20 mouse cellular contexts compared by ENCODE assay signal in the genomic region with DNA sequence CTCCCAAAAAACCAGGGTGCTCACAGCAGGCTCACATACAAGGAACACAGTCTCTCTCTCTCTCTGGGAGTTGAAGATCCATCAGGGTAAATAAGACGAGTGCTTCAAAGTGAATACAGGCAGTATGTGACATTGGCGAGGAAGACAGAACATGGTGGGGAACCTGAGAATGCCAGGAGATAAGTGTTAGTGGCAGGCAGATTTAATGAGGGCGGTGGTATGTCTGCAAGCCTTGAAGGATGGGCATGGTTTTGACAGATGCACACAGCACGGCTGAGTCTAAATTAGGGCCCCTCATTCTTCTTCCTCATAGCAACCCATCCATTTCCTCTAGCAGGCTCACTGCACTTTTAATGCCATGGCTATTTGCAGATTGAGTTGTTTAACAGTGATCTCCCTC.
"Had no signal": no experiment of that assay in that cellular context is flagged by ENCODE, and none has a peak within 500 bp of the region (broad histone marks: within the 10 kb centered on the region; RNA-seq: fewer than 3 reads in every experiment).

No protein-coding gene starts in this region.

- ATAC-seq: intestine, embryonic 15.5 days; midbrain, embryonic 15.5 days had no signal

- H3K27me3 ChIP-seq: intestine, embryonic 15.5 days; liver, embryonic 13.5 days; midbrain, embryonic 15.5 days; neural tube, embryonic 13.5 days had no signal

- H3K9ac ChIP-seq: intestine, embryonic 15.5 days; kidney, embryonic 15.5 days; liver, embryonic 13.5 days; midbrain, embryonic 15.5 days; neural tube, embryonic 13.5 days had no signal

- H3K9me3 ChIP-seq: intestine, embryonic 15.5 days; kidney, embryonic 15.5 days; liver, embryonic 13.5 days; midbrain, embryonic 15.5 days; neural tube, embryonic 13.5 days had no signal

- H3K4me1 ChIP-seq: intestine, embryonic 15.5 days; kidney, embryonic 15.5 days; liver, embryonic 13.5 days; midbrain, embryonic 15.5 days had no signal

- H3K27ac ChIP-seq: intestine, embryonic 15.5 days; kidney, embryonic 15.5 days; liver, embryonic 13.5 days; midbrain, embryonic 15.5 days; neural tube, embryonic 13.5 days; stomach, postnatal 0 days had no signal

- H3K4me3 ChIP-seq: intestine, embryonic 15.5 days; kidney, embryonic 15.5 days; liver, embryonic 13.5 days; midbrain, embryonic 15.5 days; myocyte; neural tube, embryonic 13.5 days had no signal

- H3K36me3 ChIP-seq: intestine, embryonic 15.5 days; kidney, embryonic 15.5 days; liver, embryonic 13.5 days; midbrain, embryonic 15.5 days; neural tube, embryonic 13.5 days had no signal

- H3K4me2 ChIP-seq: intestine, embryonic 15.5 days; kidney, embryonic 15.5 days; liver, embryonic 13.5 days; midbrain, embryonic 11.5 days; midbrain, embryonic 15.5 days; neural tube, embryonic 13.5 days had no signal

- DNase-seq: kidney, adult 11 months; kidney, adult 8-10 months; kidney, postnatal 10 days; kidney, postnatal 36 days; liver, embryonic 13.5 days; lung, adult 2 months; lung, postnatal 14 days; lung, postnatal 4 days; right cerebral cortex, adult 18-20 months; right cerebral cortex, postnatal 14 days; right cerebral cortex, postnatal 4 days; thymus, adult 2 months; thymus, postnatal 25 days had no signal
